Mouse (Mus musculus) right cerebral cortex, postnatal 14 days (tissue): Measurements from ENCODE around the gene 4930502E18Rik.
"Not testable (repeated sequence)": the region's sequence is repeated elsewhere in the genome, so short reads cannot be mapped to it uniquely, and the experiment has no call there.

Experiments
- DNase-seq: peaks from one replicate; pipeline ENCODE4 v3.0.0; 2022

Gene 4930502E18Rik

GRCm38 (mm10) chrX:53724596-53724995 is at the start of gene 4930502E18Rik:
Gene 4930502E18Rik, plus strand, starts transcription at chrX:53724826.
- DNase-seq = no peak

GRCm38 (mm10) chrX:53676943-53677342 is 47.7 kb upstream of the 4930502E18Rik start:
- DNase-seq = peak; percentile 70

- DNase-seq = not testable (repeated sequence)
Measured at GRCm38 (mm10) chrX:53682650-53683049, 42.0 kb upstream of the 4930502E18Rik start.

GRCm38 (mm10) chrX:53684676-53685075 is 40.0 kb upstream of the 4930502E18Rik start:
- not testable (repeated sequence) for DNase-seq

GRCm38 (mm10) chrX:53692065-53692464 is 32.6 kb upstream of the 4930502E18Rik start:
- DNase-seq = no peak

- no peak for DNase-seq
Measured at GRCm38 (mm10) chrX:53693141-53693540, 31.5 kb upstream of the 4930502E18Rik start.

- no peak for DNase-seq
Measured at GRCm38 (mm10) chrX:53694008-53694777, 30.4 kb upstream of the 4930502E18Rik start.

GRCm38 (mm10) chrX:53699225-53699624 is 25.4 kb upstream of the 4930502E18Rik start:
- DNase-seq = no peak

- DNase-seq = no peak
Measured at GRCm38 (mm10) chrX:53702673-53703072, 22.0 kb upstream of the 4930502E18Rik start.

GRCm38 (mm10) chrX:53715942-53716322 is 8.7 kb upstream of the 4930502E18Rik start:
- no peak for DNase-seq

- peak; percentile 5 for DNase-seq
Measured at GRCm38 (mm10) chrX:53716323-53717182, 8.1 kb upstream of the 4930502E18Rik start.

GRCm38 (mm10) chrX:53728967-53729366 is 4.3 kb downstream of the 4930502E18Rik start:
- no peak for DNase-seq

- no peak for DNase-seq
Measured at GRCm38 (mm10) chrX:53752851-53753250, 28.2 kb downstream of the 4930502E18Rik start.

- no peak for DNase-seq
Measured at GRCm38 (mm10) chrX:53757736-53758135, 33.1 kb downstream of the 4930502E18Rik start, which contains the start of gene 1700013H16Rik. Gene 1700013H16Rik, minus strand, starts transcription at chrX:53757831.

- DNase-seq = no peak
Measured at GRCm38 (mm10) chrX:53776276-53776675, 51.6 kb downstream of the 4930502E18Rik start, which contains the start of gene Zfp36l3. Gene Zfp36l3, minus strand, starts transcription at chrX:53776394.
